27 mouse cellular contexts compared by ENCODE assay signal in the genomic region with DNA sequence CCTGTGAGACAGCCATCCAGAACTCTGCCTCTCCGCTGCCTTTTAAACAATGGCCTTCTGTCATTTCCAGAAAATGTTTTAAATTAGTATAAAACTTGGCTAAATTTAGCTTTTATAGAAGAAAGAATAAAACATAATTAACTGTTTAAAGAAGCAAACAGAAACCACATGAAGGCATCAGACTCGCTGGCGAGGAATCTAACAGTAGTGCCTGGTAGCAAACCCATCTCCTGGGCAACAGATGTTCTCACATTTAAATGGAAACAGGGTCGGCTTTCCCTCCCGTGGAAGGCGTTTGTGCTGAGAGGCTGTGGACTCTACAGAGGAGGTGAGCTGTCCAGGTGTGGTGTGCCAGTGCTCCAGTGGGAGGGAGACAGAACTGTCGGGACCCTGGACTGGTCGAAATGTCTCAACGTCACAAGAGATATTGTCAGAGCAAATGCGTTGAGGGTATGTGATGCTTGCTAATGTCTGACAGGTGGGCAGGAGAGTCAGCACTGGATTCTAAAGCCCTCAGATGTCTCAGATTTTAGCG.
A peak's percentile ranks its signal among the peaks of the same experiment; 100 is the strongest.
DNase-seq lines count a peak whose midpoint lies in the region; ATAC-seq and TF ChIP-seq lines count a peak whose summit lies in the region.
"Had no signal": no experiment of that assay in that cellular context is flagged by ENCODE, and none has a peak within 500 bp of the region (broad histone marks: within the 10 kb centered on the region; RNA-seq: fewer than 3 reads in every experiment).

No protein-coding gene starts in this region.

- ATAC-seq in embryonic facial prominence, embryonic 11.5 days (replicated peaks; ENCODE audit: insufficient number of reproducible peaks, low FRiP score, low TSS enrichment, low read depth), result no peak
- ATAC-seq in limb, embryonic 15.5 days (ENCODE audit: insufficient number of reproducible peaks, low FRiP score, low TSS enrichment, low read depth), result no peak
- no peak for ATAC-seq in forebrain, embryonic 13.5 days
- ATAC-seq: activated CD4-positive, CD25-positive, alpha-beta regulatory T cell, adult 4 months; inflammation-experienced regulatory T-cells, adult 6 months had no signal

- peak; percentile 8 for DNase-seq in brain, adult 2 months (ENCODE audit: low read depth, low spot score)
- peak; percentile 64 for DNase-seq in embryonic facial prominence, embryonic 11.5 days (ENCODE audit: low spot score)
- DNase-seq in hindlimb bud, embryonic 11.5 days (ENCODE audit: extremely low spot score, low read depth, low spot score), result peak; percentile 18
- no peak for DNase-seq in urinary bladder, postnatal 10 days (ENCODE audit: low spot score)
- no peak for DNase-seq in gastrocnemius, adult 2 months
- DNase-seq: adrenal gland, adult 8-10 months; cerebellum, adult 2 months; cerebellum, postnatal 36 days; embryo, embryonic 11 days; gastrocnemius, postnatal 14 days; heart, adult 11 months; heart, postnatal 14 days; kidney, adult 18-20 months; kidney, postnatal 4 days; liver; lung, postnatal 4 days had no signal

- intact Hi-C loops in gastrocnemius, adult 2 months (cut with DNase I), result no loop called here

- H3K9ac ChIP-seq in embryonic facial prominence, embryonic 11.5 days (replicated peaks; ENCODE audit: low read length), result no peak overlapping the region
- H3K9ac ChIP-seq in limb, embryonic 15.5 days, result no peak overlapping the region
- H3K9ac ChIP-seq in forebrain, embryonic 13.5 days, result no peak overlapping the region
- H3K9ac ChIP-seq: forebrain, embryonic 12.5 days; heart, embryonic 13.5 days; hindbrain, embryonic 12.5 days; liver, embryonic 15.5 days; lung, embryonic 15.5 days had no signal

- WGBS in embryonic facial prominence, embryonic 11.5 days, result 45% methylated on average over 11 of the region's 11 CpGs
- 24% methylated on average over 11 of the region's 11 CpGs for WGBS in limb, embryonic 15.5 days
- WGBS in forebrain, embryonic 13.5 days, result 80% methylated on average over 11 of the region's 11 CpGs

- TF ChIP-seq CTCF in gastrocnemius, adult 2 months (IDR thresholded peaks at IDR 0.05), result no peak

- H3K9me3 ChIP-seq in embryonic facial prominence, embryonic 11.5 days (replicated peaks; ENCODE audit: control insufficient read depth, low read length), result no peaks in the 10 kb centered on the region
- no peaks in the 10 kb centered on the region for H3K9me3 ChIP-seq in limb, embryonic 15.5 days
- no peaks in the 10 kb centered on the region for H3K9me3 ChIP-seq in forebrain, embryonic 13.5 days (replicated peaks)
- H3K9me3 ChIP-seq: forebrain, embryonic 12.5 days; heart, embryonic 13.5 days; hindbrain, embryonic 12.5 days; liver, embryonic 15.5 days; lung, embryonic 15.5 days had no signal

- no peak overlapping the region for H3K27ac ChIP-seq in embryonic facial prominence, embryonic 11.5 days (replicated peaks; ENCODE audit: low read depth, low read length)
- 0 out of 2 replicates have a peak overlapping the region, but pooled peaks have one; percentile 9 for H3K27ac ChIP-seq in limb, embryonic 15.5 days
- no peak overlapping the region for H3K27ac ChIP-seq in forebrain, embryonic 13.5 days
- H3K27ac ChIP-seq in gastrocnemius, adult 2 months, result no peak overlapping the region
- H3K27ac ChIP-seq: forebrain, embryonic 12.5 days; heart, embryonic 13.5 days; hindbrain, embryonic 12.5 days; liver, embryonic 15.5 days; lung, embryonic 15.5 days; stomach, postnatal 0 days had no signal

- no peak overlapping the region for H3K4me2 ChIP-seq in embryonic facial prominence, embryonic 11.5 days (ENCODE audit: low read depth, low read length)
- H3K4me2 ChIP-seq in limb, embryonic 15.5 days, result no peak overlapping the region
- H3K4me2 ChIP-seq in forebrain, embryonic 13.5 days, result no peak overlapping the region
- H3K4me2 ChIP-seq: forebrain, embryonic 12.5 days; heart, embryonic 13.5 days; hindbrain, embryonic 12.5 days; liver, embryonic 15.5 days; lung, embryonic 15.5 days had no signal

- H3K4me1 ChIP-seq in embryonic facial prominence, embryonic 11.5 days (ENCODE audit: control insufficient read depth, insufficient read depth, low read length), result no peaks in the 10 kb centered on the region
- H3K4me1 ChIP-seq in limb, embryonic 15.5 days, result peaks cover 9% of the 10 kb centered on the region
- peaks cover 12% of the 10 kb centered on the region for H3K4me1 ChIP-seq in forebrain, embryonic 13.5 days
- H3K4me1 ChIP-seq: heart, embryonic 13.5 days had no signal

- no peaks in the 10 kb centered on the region for H3K27me3 ChIP-seq in embryonic facial prominence, embryonic 11.5 days (ENCODE audit: control insufficient read depth, insufficient read depth, low read length)
- H3K27me3 ChIP-seq in limb, embryonic 15.5 days, result peaks cover 13% of the 10 kb centered on the region; the same call in 1 of the 2 replicates
- H3K27me3 ChIP-seq in forebrain, embryonic 13.5 days, result no peaks in the 10 kb centered on the region
- H3K27me3 ChIP-seq: forebrain, embryonic 12.5 days; hindbrain, embryonic 12.5 days; liver, embryonic 15.5 days; lung, embryonic 15.5 days had no signal

- H3K36me3 ChIP-seq in embryonic facial prominence, embryonic 11.5 days (replicated peaks; ENCODE audit: control insufficient read depth, insufficient read depth, low read depth, low read length), result no peaks in the 10 kb centered on the region
- no peaks in the 10 kb centered on the region for H3K36me3 ChIP-seq in limb, embryonic 15.5 days
- no peaks in the 10 kb centered on the region for H3K36me3 ChIP-seq in forebrain, embryonic 13.5 days (ENCODE audit: poor library complexity, severe bottlenecking)
- H3K36me3 ChIP-seq: forebrain, embryonic 12.5 days; heart, embryonic 13.5 days; hindbrain, embryonic 12.5 days; liver, embryonic 15.5 days; lung, embryonic 15.5 days had no signal

- H3K4me3 ChIP-seq in embryonic facial prominence, embryonic 11.5 days (ENCODE audit: low read depth, low read length), result no peak overlapping the region
- H3K4me3 ChIP-seq in limb, embryonic 15.5 days, result no peak overlapping the region
- H3K4me3 ChIP-seq in forebrain, embryonic 13.5 days, result no peak overlapping the region
- no peak overlapping the region for H3K4me3 ChIP-seq in gastrocnemius, adult 2 months
- H3K4me3 ChIP-seq: erythroblast, embryonic 14.5 days; forebrain, embryonic 12.5 days; heart, embryonic 13.5 days; hindbrain, embryonic 12.5 days; liver, embryonic 15.5 days; lung, embryonic 15.5 days had no signal

Comparison
In these comparisons a context has a peak if more than half of its experiments do, and no peak if none do; other contexts are left out.
1. DNase-seq: peak in brain, adult 2 months (single experiment), embryonic facial prominence, embryonic 11.5 days (single experiment) and hindlimb bud, embryonic 11.5 days (single experiment); none in urinary bladder, postnatal 10 days (single experiment) and gastrocnemius, adult 2 months (single experiment).